Mouse (Mus musculus) kidney, adult 2 months (tissue): ENCODE data around the gene Gal3st2.
"Not testable (repeated sequence)": the region's sequence is repeated elsewhere in the genome, so short reads cannot be mapped to it uniquely, and the experiment has no call there.

Experiments used
- CTCF ChIP-seq: fragments of 200-500 bp; conservative IDR thresholded peaks from 2 replicates; pipeline ENCODE4 v1.5.1; 2011; ENCODE audit warnings: low read depth, mild to moderate bottlenecking, control low read depth, low read length, moderate library complexity, mixed read lengths; ENCODE audit not compliant: insufficient read depth, insufficient read length
- POLR2A ChIP-seq: fragments of 200-500 bp; IDR thresholded peaks from one replicate; pipeline ENCODE4 v1.6.1; 2011; ENCODE audit warnings: low read depth, low read length, control low read depth

DNA sequence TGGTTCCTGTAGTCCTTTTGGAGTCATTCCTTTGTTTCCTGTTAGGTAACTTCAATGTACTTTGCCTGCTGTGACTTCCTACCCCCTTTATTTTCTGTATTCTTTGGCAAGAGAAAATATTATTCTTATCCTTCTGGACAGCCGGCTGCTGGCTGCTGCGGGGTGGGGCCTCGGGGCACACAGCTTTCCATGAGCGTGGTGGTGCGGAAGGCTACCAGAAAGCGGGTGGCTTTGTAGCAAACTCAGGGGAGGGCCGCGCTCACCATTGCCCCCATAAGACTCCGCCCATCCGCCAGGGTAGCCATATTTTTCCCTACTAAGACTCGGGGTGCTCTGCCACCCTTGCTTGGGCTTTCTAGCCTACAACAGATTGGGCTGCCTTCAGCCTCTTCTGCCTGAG lies 20.7 kb downstream of the Gal3st2 start:
- not testable (repeated sequence) for TF ChIP-seq POLR2A, CTCF
